ENCODE assay signal across 30 mouse cellular contexts in genomic region chr1:182138172-182138571, GRCm38 (mm10). TPM values are rescaled to one million over a fixed set of nuclear protein-coding genes. Genes with fewer than 3 reads are reported as not detected.
DNase-seq lines count a peak whose midpoint lies in the region; ATAC-seq and TF ChIP-seq lines count a peak whose summit lies in the region.
"Had no signal": no experiment of that assay in that cellular context is flagged by ENCODE, and none has a peak within 500 bp of the region (broad histone marks: within the 10 kb centered on the region; RNA-seq: fewer than 3 reads in every experiment).

No protein-coding gene starts in this region.

- TF ChIP-seq RAD21 in MEL (IDR thresholded peaks at IDR 0.05; ENCODE audit: low read depth, low read length), result no peak; the same call in 1 of the 2 replicates

- WGBS in heart, adult 2 months, result 83% methylated on average over 8 of the region's 8 CpGs
- 74% methylated on average over 8 of the region's 8 CpGs for WGBS in liver, postnatal 0 days (ENCODE audit: insufficient replicate concordance)
- WGBS in liver, embryonic 11.5 days, result 68% methylated on average over 8 of the region's 8 CpGs
- WGBS in neural tube, embryonic 11.5 days, result 60% methylated on average over 8 of the region's 8 CpGs

- H3K27me3 ChIP-seq in heart, adult 2 months (ENCODE audit: control insufficient read depth, insufficient read depth, low read length), result no peaks in the 10 kb centered on the region
- H3K27me3 ChIP-seq in liver, postnatal 0 days (ENCODE audit: insufficient read depth, low read length), result no peaks in the 10 kb centered on the region
- peaks cover 3% of the 10 kb centered on the region; the same call in 1 of the 2 replicates for H3K27me3 ChIP-seq in liver, embryonic 11.5 days (replicated peaks; ENCODE audit: control insufficient read depth, insufficient read depth, low read length)
- H3K27me3 ChIP-seq in MEL (ENCODE audit: control insufficient read depth in 1 of 2, insufficient read depth in 2 of 2, low read length in 2 of 2), result no peaks in the 10 kb centered on the region
- H3K27me3 ChIP-seq in neural tube, embryonic 11.5 days (ENCODE audit: control insufficient read depth, insufficient read depth, low read length), result no peaks in the 10 kb centered on the region
- H3K27me3 ChIP-seq: forebrain, embryonic 15.5 days; midbrain, embryonic 15.5 days; neural tube, embryonic 13.5 days had no signal

- DNase-seq in heart, adult 2 months, result no peak
- DNase-seq in heart, adult 18-20 months, result no peak
- no peak for DNase-seq in liver, postnatal 0 days
- DNase-seq in liver, embryonic 11.5 days (ENCODE audit: low spot score), result no peak
- peak; percentile 30 for DNase-seq in MEL (ENCODE audit: low read depth, low spot score)
- peak; percentile 22 for DNase-seq in neural tube, embryonic 11.5 days (ENCODE audit: low spot score)
- DNase-seq in adipocyte (ENCODE audit: low spot score), result no peak
- DNase-seq: cerebellum, adult 11 months; cerebellum, postnatal 25 days; heart, postnatal 36 days; kidney, postnatal 10 days; layer of hippocampus, adult 9-11 months; lung, adult 2 months; right cerebral cortex, postnatal 14 days; thymus, postnatal 25 days had no signal

- no peak for ATAC-seq in liver, postnatal 0 days
- ATAC-seq in liver, embryonic 11.5 days (replicated peaks; ENCODE audit: low FRiP score), result no peak
- ATAC-seq in neural tube, embryonic 11.5 days (ENCODE audit: insufficient read depth, low FRiP score, low TSS enrichment), result no peak
- ATAC-seq: forebrain, embryonic 15.5 days; midbrain, embryonic 15.5 days had no signal

- TF ChIP-seq POLR2A in heart, adult 2 months (IDR thresholded peaks at IDR 0.05; ENCODE audit: insufficient read depth, low read depth, low read length), result no peak
- no peak for TF ChIP-seq POLR2A in MEL (IDR thresholded peaks at IDR 0.05; ENCODE audit: control insufficient read depth in 1 of 2, insufficient read depth in 1 of 2, low read depth in 1 of 2, low read length in 2 of 2, poor library complexity in 1 of 2)

- H3K4me2 ChIP-seq in liver, postnatal 0 days (ENCODE audit: low read depth, low read length), result no peak overlapping the region
- H3K4me2 ChIP-seq in liver, embryonic 11.5 days, result no peak overlapping the region
- no peak overlapping the region for H3K4me2 ChIP-seq in neural tube, embryonic 11.5 days (ENCODE audit: low read depth)
- H3K4me2 ChIP-seq: forebrain, embryonic 15.5 days; midbrain, embryonic 15.5 days; neural tube, embryonic 13.5 days; stomach, embryonic 15.5 days had no signal

- H3K79me2 ChIP-seq in heart, adult 2 months (replicated peaks; ENCODE audit: control insufficient read depth, insufficient read depth, low read length), result no peaks in the 10 kb centered on the region
- H3K79me2 ChIP-seq in MEL (ENCODE audit: control insufficient read depth, insufficient read depth, low read length, poor library complexity), result no peaks in the 10 kb centered on the region

- intact Hi-C loops in heart, adult 2 months (cut with DNase I), result no loop called here

- H3K27ac ChIP-seq in heart, adult 2 months, result no peak overlapping the region
- no peak overlapping the region for H3K27ac ChIP-seq in liver, postnatal 0 days (ENCODE audit: low read depth)
- no peak overlapping the region for H3K27ac ChIP-seq in liver, embryonic 11.5 days (ENCODE audit: low read depth, low read length)
- no peak overlapping the region for H3K27ac ChIP-seq in MEL (ENCODE audit: control insufficient read depth, low read depth, low read length)
- H3K27ac ChIP-seq in neural tube, embryonic 11.5 days (ENCODE audit: low read depth, low read length), result no peak overlapping the region
- H3K27ac ChIP-seq: embryonic facial prominence, embryonic 10.5 days; forebrain, embryonic 15.5 days; heart, embryonic 13.5 days; midbrain, embryonic 15.5 days; neural tube, embryonic 13.5 days; stomach, embryonic 15.5 days had no signal

- no peak overlapping the region for H3K4me3 ChIP-seq in heart, adult 2 months
- H3K4me3 ChIP-seq in liver, postnatal 0 days (ENCODE audit: low read depth, low read length), result no peak overlapping the region
- H3K4me3 ChIP-seq in liver, embryonic 11.5 days (ENCODE audit: low read depth, low read length), result no peak overlapping the region
- no peak overlapping the region for H3K4me3 ChIP-seq in MEL (ENCODE audit: control insufficient read depth in 1 of 2, insufficient read depth in 1 of 2, low read depth in 2 of 2, low read length in 2 of 2)
- no peak overlapping the region for H3K4me3 ChIP-seq in neural tube, embryonic 11.5 days (ENCODE audit: low read depth, low read length)
- H3K4me3 ChIP-seq: embryonic facial prominence, embryonic 10.5 days; erythroblast, embryonic 14.5 days; forebrain, embryonic 15.5 days; midbrain, embryonic 15.5 days; neural tube, embryonic 13.5 days; stomach, embryonic 15.5 days had no signal

- no peak overlapping the region for H3K9ac ChIP-seq in heart, adult 2 months (ENCODE audit: low read depth, low read length)
- no peak overlapping the region for H3K9ac ChIP-seq in liver, postnatal 0 days (replicated peaks)
- H3K9ac ChIP-seq in liver, embryonic 11.5 days (ENCODE audit: low read depth, low read length), result no peak overlapping the region
- H3K9ac ChIP-seq in MEL (ENCODE audit: control insufficient read depth, low read depth, low read length, poor library complexity, severe bottlenecking), result no peak overlapping the region
- no peak overlapping the region for H3K9ac ChIP-seq in neural tube, embryonic 11.5 days (ENCODE audit: low read length)
- H3K9ac ChIP-seq: forebrain, embryonic 15.5 days; heart, embryonic 13.5 days; midbrain, embryonic 15.5 days; neural tube, embryonic 13.5 days; stomach, embryonic 15.5 days had no signal

- H3K9me3 ChIP-seq in liver, postnatal 0 days (ENCODE audit: low read length), result no peaks in the 10 kb centered on the region
- no peaks in the 10 kb centered on the region for H3K9me3 ChIP-seq in liver, embryonic 11.5 days (ENCODE audit: control insufficient read depth, low read length)
- H3K9me3 ChIP-seq in MEL (replicated peaks; ENCODE audit: insufficient read depth, low read length), result no peaks in the 10 kb centered on the region
- no peaks in the 10 kb centered on the region for H3K9me3 ChIP-seq in neural tube, embryonic 11.5 days (ENCODE audit: control insufficient read depth, low read length)
- H3K9me3 ChIP-seq: embryonic facial prominence, embryonic 10.5 days; forebrain, embryonic 15.5 days; heart, embryonic 13.5 days; midbrain, embryonic 15.5 days; neural tube, embryonic 13.5 days; stomach, embryonic 15.5 days had no signal

- TF ChIP-seq CTCF in heart, adult 2 months (IDR thresholded peaks at IDR 0.05), result peak; percentile 8; the same call in 1 of the 2 replicates
- peak; percentile 34; the same call in 1 of the 2 replicates for TF ChIP-seq CTCF in liver, postnatal 0 days (IDR thresholded peaks at IDR 0.05; ENCODE audit: low read depth)
- peak; percentile 37 to 39 (median 37); a peak in 4 of 6 replicates for TF ChIP-seq CTCF in MEL (IDR thresholded peaks at IDR 0.05 in 2 of 3, conservative IDR thresholded peaks at IDR 0.05 in 1 of 3; ENCODE audit: control insufficient read depth in 1 of 3, insufficient read depth in 1 of 3, low read depth in 2 of 3, low read length in 3 of 3, poor library complexity in 1 of 3, severe bottlenecking in 1 of 3)

- no peak for TF ChIP-seq EP300 in heart, adult 2 months (IDR thresholded peaks at IDR 0.05; ENCODE audit: insufficient read depth, low read depth, low read length)
- TF ChIP-seq EP300 in liver, postnatal 0 days (IDR thresholded peaks at IDR 0.05; ENCODE audit: low read depth), result no peak
- TF ChIP-seq EP300 in MEL (IDR thresholded peaks at IDR 0.05; ENCODE audit: low read depth in 1 of 2, low read length in 2 of 2), result no peak

- no peaks in the 10 kb centered on the region for H3K36me3 ChIP-seq in heart, adult 2 months (ENCODE audit: control insufficient read depth, insufficient read depth, low read length)
- H3K36me3 ChIP-seq in liver, postnatal 0 days (replicated peaks; ENCODE audit: insufficient read depth, low read length), result no peaks in the 10 kb centered on the region
- H3K36me3 ChIP-seq in liver, embryonic 11.5 days (ENCODE audit: control insufficient read depth, insufficient read depth, low read length), result no peaks in the 10 kb centered on the region
- no peaks in the 10 kb centered on the region for H3K36me3 ChIP-seq in MEL (ENCODE audit: control insufficient read depth in 1 of 2, insufficient read depth in 2 of 2, low read length in 2 of 2)
- H3K36me3 ChIP-seq in neural tube, embryonic 11.5 days (ENCODE audit: control insufficient read depth, insufficient read depth, low read length), result no peaks in the 10 kb centered on the region
- H3K36me3 ChIP-seq: embryonic facial prominence, embryonic 10.5 days; forebrain, embryonic 15.5 days; heart, embryonic 13.5 days; midbrain, embryonic 15.5 days; neural tube, embryonic 13.5 days; stomach, embryonic 15.5 days had no signal

- no peaks in the 10 kb centered on the region for H3K4me1 ChIP-seq in heart, adult 2 months (ENCODE audit: control insufficient read depth, insufficient read depth, low read length)
- H3K4me1 ChIP-seq in liver, postnatal 0 days (ENCODE audit: insufficient read depth), result peaks cover 6% of the 10 kb centered on the region; the same call in 1 of the 2 replicates
- H3K4me1 ChIP-seq in liver, embryonic 11.5 days (replicated peaks; ENCODE audit: control insufficient read depth, insufficient read depth, low read length), result peaks cover 5% of the 10 kb centered on the region; the same call in 1 of the 2 replicates
- no peaks in the 10 kb centered on the region for H3K4me1 ChIP-seq in MEL (ENCODE audit: control insufficient read depth in 1 of 2, insufficient read depth in 2 of 2, low read length in 2 of 2)
- no peaks in the 10 kb centered on the region for H3K4me1 ChIP-seq in neural tube, embryonic 11.5 days (ENCODE audit: control insufficient read depth, insufficient read depth, low read length)
- H3K4me1 ChIP-seq: midbrain, embryonic 15.5 days had no signal

RNA-seq across cellular contexts. Expression of gene Srp9, which starts 13.6 kb away (rescaled TPM):
- total RNA-seq in heart, adult 2 months (2021), result 10 to 100 TPM; 40.5 to 47.6 TPM
- 29.4 and 39.0 TPM in 2 replicates for polyA plus RNA-seq in heart, adult 2 months (2012; rRNA removed)
- total RNA-seq in heart, adult 18-20 months (2021), result 10 to 100 TPM; 49.4 to 52.0 TPM
- polyA plus RNA-seq in liver, postnatal 0 days (2015; fragmentation: Nextera tagmentation; extraction: Ambion mirVana), result 109 and 119 TPM in 2 replicates
- 147 and 160 TPM in 2 replicates for polyA plus RNA-seq in liver, embryonic 11.5 days (2014; fragmentation: Nextera tagmentation; extraction: Ambion mirVana)
- 61.3 and 61.8 TPM in 2 replicates for total RNA-seq in MEL (2012; rRNA removed)
- polyA plus RNA-seq in MEL (2012; ENCODE audit: insufficient read depth in 1 of 2, insufficient read length in 2 of 2, low read depth in 1 of 2, low replicate concordance in 2 of 2, missing spikeins in 1 of 2), result 10 to 100 TPM in 1 of 2 experiments, not detected in 1; 49.7 TPM
- polyA plus RNA-seq in neural tube, embryonic 11.5 days (2014; fragmentation: Nextera tagmentation; extraction: Ambion mirVana), result 151 and 157 TPM in 2 replicates

RNA-seq across cellular contexts. Expression of gene Vmn1r1, which starts 26.1 kb away (rescaled TPM):
- not detected for total RNA-seq in heart, adult 2 months (2021)
- polyA plus RNA-seq in heart, adult 2 months (2012; rRNA removed), result not detected in 2 replicates
- not detected for total RNA-seq in heart, adult 18-20 months (2021)
- polyA plus RNA-seq in liver, postnatal 0 days (2015; fragmentation: Nextera tagmentation; extraction: Ambion mirVana), result not detected in 2 replicates
- polyA plus RNA-seq in liver, embryonic 11.5 days (2014; fragmentation: Nextera tagmentation; extraction: Ambion mirVana), result not detected in 2 replicates
- total RNA-seq in MEL (2012; rRNA removed), result not detected in 2 replicates
- polyA plus RNA-seq in MEL (2012; ENCODE audit: insufficient read depth in 1 of 2, insufficient read length in 2 of 2, low read depth in 1 of 2, low replicate concordance in 2 of 2, missing spikeins in 1 of 2), result under 1 TPM in 1 of 2 experiments, not detected in 1; 0.07 TPM
- polyA plus RNA-seq in neural tube, embryonic 11.5 days (2014; fragmentation: Nextera tagmentation; extraction: Ambion mirVana), result not detected in 2 replicates
- total RNA-seq: adrenal gland, adult 2 months; CH12.LX; gastrocnemius, adult 18-20 months; heart, postnatal 36 days; left cerebral cortex, postnatal 10 days; megakaryocyte, adult 5-6 weeks had no signal
- polyA plus RNA-seq: adrenal gland, adult 2 months; embryonic facial prominence, embryonic 10.5 days; erythroblast, embryonic 14.5 days; forebrain, embryonic 15.5 days; gonadal fat pad, adult 2 months; heart, embryonic 13.5 days; intestine, embryonic 14.5 days; lung, adult 2 months; midbrain, embryonic 15.5 days; neural tube, embryonic 13.5 days; spleen, adult 2 months; stomach, embryonic 15.5 days had no signal

Comparison
In these comparisons a context has a peak if more than half of its experiments do, and no peak if none do; other contexts are left out.
1. DNase-seq: peak in MEL (single experiment) and neural tube, embryonic 11.5 days (single experiment); none in heart, adult 2 months (0 of 2), heart, adult 18-20 months (0 of 2), liver, postnatal 0 days (single experiment), liver, embryonic 11.5 days (single experiment) and adipocyte (single experiment).
2. Peak in every context shown above with its lines, with median percentiles within 50 percentile points of each other: CTCF ChIP-seq.